Mouse (Mus musculus): ENCODE data around the gene Cubn.

Gene Cubn

DNA sequence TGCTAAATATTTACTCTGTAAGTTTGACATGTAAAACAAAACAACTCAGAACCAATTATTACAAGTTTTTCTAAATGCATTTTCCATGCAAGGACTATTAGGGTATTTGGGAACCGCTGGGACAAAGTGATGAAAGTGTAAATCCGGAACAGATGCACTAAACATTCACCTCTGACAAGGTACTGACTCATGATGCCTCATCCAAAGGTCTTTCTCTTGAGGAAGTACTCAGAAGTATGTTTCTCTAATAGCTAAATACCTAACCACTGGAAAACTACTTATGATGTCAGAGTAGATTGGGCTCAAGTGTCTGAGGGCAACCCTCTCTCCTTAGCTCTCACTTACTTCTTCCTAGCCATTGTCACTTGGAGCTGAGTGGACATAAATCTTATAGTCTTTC is 10.9 kb downstream of the Cubn start:
- no peak for DNase-seq

DNA sequence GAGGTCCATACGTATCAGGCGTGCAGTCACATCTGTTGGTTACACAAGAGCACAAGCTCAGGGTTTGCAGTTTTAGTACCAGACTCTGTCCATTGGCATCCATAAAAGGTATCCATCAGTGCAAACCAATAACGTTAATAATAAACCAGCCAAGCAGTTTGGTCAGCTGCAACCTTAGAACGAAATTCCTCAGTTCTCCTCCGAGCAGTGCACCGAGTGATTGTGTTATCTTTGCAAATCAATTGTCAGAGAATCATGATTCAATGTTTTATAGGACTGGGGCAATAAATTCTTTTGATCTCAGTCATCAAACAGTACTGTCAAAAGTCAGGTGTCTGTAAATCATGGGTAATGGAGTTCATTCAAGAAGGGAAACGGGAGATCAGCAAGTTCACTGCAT is 12.4 kb downstream of the Cubn start:
- no peak for DNase-seq

DNA sequence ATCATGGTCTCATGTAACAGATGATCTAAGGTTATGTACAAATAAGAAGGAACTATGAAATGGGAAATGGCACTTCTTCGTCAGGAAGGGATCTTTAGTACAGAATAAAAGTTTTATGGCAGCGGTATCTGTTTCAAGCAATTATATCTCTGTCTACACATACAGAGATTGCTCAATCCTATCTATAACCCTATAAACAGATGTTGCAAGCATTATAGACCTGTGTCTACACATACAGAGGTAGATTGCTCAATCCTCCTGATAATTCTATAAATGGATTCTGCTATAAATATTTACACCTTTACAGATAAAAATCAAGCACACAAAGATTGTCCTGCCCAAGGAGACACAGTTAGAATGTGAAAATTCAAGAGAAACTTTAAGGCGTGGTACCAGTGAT is 21.5 kb downstream of the Cubn start:
- DNase-seq, result no peak

DNA sequence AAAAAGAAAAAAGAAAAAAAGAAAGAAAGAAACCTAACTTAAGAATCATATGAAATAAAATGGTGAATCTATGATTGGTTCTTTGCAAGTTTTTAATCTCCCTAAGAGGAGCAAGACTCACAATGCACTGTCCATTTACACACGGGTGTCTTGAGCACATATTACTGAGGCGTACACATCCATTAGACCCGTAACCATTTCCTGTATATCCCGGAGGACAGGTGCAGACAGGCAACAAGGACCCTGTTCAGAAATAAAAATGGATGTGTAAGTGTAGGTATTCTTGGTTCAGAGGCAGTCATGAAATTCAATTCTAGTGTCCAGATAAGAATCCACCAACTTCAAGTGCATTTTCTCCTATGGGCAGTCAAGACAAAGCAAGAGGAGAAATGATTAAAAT is 22.0 kb downstream of the Cubn start:
- no peak for DNase-seq

DNA sequence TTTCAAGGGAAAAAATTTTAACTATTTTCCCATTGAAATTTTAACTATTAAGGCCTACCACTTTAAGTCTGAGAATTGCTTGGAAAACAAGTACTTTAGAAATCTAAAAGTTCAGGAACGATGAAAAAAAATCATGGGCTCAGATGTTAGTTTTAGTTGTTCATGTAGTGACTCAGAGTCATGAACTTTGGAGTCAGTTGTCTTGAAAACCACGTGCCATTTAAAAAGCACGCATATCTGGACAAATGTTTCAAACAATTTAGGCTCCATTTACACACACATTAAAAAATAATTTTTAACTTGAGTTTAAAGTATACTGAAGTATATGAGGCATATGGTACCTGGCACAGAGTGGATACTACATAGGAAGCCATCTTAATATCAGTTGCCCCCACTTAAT is 24.9 kb downstream of the Cubn start:
- DNase-seq, result no peak

DNA sequence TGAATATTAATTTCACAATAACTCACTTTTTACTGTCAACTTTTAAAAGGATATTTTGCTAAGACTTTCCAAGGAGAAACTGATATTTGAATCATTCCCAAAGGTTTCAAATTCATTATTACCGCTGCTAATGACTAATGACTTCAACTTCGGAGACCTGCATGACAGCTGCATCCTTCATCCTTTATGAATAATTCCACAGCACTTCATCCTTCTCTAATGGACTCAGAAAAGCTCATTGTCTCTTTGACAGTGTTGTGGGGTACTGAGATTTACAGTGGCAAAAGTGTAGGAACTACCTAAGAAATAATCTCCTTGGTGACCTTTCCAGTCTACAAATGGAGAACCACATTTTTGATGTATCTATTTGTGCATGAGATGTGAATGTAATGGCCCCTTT is 33.5 kb downstream of the Cubn start:
- DNase-seq, result no peak

DNA sequence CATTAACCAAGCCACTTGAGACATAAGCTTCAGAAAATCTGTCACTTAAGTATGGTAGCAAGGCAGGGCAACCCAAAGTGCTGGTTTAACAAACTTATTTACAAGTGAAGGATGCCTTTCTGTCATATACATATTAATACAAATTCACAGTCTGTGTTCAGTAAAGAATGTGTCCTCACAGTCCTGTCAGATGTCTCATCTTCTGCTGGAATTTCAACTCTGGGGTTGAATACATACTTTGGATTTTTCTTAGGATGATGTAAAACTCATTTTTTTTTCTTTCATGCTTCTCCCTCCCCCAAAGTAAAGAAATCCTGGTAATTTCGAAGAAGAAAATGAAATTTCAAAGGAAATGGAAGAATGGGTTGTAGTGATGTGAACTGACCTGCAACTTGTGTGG is 34.8 kb downstream of the Cubn start:
- no peak for DNase-seq

DNA sequence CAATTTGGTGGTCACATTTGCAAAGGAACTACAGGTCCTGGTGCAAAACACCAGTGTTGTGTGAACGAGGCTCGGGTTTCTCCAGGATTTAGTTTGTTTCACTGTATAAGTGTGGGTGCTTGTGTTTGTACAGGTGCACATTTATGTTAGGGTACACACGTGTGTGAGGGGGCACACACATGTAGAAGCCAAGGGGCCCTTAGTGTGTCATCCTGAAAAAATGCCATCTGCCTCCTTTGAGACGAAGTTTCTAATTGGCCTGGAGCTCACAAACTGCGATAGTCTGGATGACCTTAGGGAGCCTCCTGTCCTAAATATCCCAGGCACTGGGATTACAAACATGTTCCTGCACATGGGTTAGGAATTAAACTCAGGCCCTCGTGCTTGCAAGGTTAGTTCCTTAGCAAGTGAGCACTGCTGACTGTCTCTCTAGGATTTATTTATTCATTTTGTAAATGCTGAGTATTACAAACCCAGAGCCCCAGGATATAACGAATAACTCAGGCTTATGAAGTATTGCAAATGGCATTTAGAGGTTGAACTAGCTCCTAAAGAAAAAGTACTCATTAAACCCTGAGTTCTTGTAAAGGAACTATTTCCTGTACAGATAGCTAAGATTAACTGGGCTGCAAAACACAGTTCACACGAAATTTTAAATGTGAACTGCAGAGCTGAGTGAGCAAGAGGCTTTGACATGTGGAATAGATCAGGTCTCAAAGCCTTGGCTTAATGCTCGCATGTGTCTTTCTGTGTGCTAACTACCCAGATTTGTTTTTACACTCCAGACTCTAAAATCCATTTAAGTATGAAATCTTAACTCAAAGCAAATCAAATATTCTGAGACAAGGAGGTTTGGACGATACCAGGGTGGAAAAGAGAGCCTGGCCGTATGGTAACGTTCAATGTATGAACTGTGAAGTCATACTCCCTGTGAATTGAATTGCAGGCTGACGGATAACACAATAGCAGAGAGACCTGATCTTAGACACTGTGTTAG is 39.8 kb downstream of the Cubn start:
- no peak for DNase-seq

DNA sequence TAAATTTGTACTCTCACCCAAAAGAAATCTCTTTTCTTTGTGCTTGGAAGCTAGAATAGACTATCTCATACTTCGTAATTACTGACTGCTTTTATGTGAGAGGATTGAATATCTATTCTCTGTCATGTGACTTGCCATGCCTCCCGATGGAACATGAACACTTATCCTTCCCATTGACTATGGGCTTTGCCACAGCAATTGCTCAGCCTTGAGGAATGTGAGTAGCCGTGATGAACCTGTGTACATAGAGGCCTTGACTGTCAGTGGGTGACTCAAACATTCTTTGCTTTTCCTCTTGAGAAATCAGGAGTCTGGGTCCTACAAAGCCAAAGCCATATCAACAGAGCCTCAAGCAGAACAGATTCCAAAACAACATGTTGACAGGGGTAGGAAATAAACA is 40.7 kb downstream of the Cubn start:
- DNase-seq, result no peak

DNA sequence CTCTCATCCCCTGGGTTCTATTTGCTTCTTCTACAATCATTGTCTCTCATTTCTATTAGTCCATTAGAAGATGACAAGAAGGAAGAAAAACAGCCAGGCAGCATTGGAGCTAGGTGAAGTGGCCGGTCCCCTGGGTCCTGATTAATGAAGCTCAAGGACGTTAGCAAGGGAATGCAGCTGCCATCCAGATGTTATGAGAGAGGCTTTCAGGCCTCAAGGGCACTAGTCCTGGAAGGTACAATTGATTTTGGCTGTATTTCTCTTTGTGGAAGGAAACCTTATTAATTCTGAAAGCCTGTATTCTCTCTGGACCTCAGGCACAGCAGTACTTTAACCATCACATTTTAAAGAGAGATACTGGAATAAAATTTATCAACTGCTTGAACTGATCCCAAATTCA is 41.1 kb downstream of the Cubn start:
- DNase-seq, result no peak

DNA sequence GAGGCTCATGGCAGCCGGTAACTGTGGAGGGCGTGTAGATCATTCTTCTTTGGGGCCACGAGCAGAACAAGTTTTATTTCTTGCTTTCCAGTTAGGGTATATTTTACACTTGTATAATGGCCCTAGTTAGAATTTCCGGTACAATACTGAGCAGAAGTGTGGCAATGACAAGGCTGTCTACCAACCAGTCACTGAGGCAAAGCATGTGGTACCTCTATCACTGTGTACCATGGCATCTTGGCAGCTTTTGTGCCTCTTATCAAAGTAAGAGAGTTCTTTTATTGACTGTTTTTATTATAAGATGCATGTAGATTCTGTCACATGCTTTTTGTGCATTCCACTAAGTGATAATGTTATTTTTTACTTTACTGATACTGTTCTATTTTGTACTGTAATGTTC is 46.5 kb downstream of the Cubn start:
- DNase-seq, result no peak

DNA sequence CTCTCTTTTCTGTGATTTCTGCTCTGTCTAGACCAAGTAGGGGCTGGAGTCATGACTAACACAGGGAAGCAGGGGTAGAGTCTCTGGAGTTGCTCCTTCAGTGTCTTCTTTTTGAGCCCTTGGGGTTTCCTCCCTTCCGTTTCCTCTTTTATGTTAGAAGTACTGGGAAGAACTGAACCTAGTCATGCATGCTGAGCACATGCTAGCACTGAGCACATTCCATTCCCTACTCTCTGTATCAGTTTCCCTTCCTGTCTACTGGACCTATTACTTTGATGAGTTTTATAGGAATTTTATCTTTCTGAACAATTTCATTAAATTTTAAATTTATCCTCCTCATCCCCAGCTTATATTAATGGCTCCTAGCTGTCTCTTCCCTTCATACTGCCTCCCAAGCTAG is 52.6 kb downstream of the Cubn start:
- DNase-seq, result no peak

DNA sequence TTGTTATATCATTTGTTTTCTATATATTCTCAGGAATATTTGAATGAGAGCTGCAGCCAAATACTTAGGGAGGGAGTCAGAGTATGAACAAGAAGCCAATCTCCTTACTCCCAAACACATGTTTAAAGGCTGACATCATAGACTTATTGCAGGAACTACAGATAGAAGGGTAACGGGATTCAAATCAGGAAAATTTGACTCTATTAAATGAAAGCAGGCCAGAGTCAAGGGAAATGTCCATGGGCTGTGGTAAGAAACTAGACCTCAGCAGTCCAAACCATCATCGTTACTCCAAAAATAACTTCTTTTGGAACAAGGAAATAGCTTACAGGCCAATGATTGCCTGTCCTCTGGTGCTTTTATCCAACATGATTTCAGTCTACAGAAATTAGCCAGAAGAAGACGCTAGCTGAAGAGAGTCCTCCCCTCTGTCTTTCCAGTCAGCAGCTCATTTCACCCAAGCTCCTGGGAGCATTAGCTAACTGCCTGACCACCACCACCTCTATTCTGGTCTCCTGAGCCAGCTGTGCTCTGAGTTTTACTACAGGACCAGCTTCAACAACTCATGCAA is 53.3 kb downstream of the Cubn start:
- DNase-seq, result no peak

DNA sequence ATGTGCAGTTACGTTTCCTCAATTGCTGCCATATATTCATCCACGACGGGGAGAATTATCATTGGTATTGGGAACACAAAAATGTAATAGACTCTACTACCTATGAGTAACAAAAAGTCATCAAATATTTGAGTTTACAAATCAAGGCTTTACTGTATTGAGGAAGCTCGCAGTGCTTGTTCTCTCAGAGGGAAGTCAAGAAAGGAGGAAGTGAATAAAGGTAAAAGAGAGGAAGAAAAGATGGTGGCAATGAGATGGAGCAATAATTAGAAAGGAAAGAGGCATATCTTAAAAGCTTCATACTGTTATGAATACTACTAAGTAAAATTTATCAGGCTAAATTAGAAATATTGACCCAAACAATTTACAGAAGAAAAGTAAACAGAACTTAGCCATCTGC is 59.6 kb downstream of the Cubn start:
- no peak for DNase-seq

DNA sequence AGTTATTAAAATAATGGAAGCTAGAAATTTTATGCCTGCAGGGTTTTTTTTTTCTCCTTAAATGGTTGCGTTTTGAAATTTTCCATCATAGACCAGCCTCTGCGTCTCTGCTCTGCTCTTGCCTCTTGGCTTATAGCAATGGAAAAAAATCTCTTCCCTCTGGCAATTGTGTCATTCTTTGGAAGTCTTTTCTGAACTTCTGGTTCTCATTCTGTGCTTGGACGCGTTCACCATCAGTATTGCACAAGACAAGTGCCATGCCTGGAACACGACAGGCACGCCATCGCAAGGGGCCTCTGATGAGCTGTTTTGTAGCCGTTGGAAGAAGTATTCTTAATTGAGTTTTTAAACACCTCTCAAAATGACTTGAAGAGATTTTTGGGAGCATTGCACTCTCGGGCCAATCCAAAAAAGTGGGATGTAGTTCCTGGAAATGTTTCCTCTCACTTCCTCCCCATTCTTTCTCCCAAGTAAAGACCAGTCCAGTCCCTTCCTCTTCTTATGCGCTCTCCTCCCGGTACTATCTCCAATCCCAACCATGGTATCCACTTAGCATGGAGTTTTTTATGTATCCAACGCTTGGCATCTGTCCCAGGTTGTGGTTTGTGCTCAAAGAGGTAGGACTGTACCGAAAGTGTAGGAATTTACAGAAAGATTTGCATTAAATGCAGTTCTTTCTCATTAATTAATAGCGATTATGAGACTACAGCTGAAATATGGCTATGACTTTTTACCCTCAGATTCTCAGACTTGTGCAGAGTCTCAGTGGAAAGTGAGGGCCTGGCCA is 69.4 kb downstream of the Cubn start:
- DNase-seq, result no peak

DNA sequence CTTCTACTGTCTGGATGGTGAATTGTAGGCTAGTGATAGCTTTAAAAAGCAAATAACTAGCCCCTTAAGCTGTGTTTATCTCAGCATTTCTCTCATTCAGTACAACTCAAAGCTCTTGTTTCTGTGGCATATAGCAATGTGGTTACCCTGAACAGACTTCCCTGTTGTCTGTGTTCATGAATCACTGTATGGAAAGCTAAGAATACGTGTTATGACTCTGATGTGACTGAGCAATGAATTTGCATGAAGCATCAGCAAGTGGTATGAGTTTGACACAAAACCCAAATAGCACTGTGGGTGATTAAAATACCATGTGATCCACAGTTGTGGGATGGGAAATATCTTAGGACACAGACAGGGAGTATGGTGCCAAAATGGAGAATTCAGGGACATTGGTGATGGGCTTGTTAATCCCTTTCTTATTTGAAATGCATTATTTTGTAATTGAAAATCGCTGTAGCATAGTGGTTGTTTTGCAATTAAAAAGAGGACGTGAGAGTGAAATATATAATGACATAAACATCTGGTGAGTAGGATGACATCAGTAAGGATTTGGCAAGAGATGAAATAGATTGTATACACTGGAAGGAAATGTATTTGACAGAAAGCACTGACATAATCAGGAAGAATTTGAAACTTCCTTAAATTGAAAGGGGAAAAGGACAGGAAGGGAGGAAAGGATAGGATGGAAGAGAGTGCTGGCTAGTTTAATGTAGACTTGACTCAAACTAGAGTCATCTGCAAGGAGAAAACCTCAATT is 74.7 kb downstream of the Cubn start:
- DNase-seq, result no peak

DNA sequence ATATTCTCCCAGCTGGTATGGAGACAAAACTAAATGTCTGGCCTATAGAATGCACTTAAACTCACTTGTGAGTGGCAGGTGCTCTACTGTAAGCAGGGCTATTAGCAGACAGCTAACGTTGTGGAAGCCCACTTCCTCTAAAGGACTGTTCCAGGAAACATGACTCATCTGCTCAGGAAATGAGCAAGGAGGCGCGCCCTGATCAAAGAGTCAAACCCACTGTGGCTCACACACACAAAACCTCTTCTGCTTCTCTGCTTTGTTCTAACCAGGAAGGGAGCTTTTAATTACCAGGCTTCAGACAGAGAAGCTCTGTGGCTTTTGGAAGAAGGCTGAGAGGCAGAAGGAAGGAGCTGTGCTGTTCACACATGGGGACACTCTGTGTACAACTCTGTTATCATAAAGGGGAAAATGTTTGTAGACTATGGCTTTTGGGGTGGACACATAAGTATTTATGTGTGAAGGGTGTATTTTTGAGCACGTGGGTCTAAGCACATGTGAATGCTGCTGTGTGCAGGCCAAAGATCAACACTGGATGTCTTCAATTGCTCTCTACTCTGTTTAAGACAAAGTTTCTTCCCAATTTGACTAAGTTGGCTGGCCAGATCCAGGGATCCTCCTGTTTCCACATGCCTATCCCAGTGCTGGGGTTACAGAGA is 78.0 kb downstream of the Cubn start:
- peak; percentile 79 for DNase-seq

DNA sequence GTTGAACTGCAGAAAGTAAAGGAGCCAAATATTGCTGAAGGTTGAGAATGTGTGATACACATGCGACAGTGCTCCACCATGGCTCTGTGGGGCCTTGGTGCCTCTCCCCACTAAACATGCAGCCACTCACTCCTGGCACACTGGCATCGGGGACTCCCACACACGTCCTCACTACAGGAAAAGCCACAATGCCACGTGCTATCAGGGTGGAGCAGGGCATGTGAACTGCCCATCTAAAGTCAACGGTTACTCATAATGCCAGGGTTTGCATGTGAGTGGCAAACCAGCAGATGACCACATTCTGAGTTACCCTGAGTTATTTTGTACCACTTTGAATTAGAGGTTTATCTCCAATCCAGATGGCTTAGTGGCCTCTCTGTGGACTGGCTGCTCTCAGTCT is 81.0 kb downstream of the Cubn start:
- no peak for DNase-seq

DNA sequence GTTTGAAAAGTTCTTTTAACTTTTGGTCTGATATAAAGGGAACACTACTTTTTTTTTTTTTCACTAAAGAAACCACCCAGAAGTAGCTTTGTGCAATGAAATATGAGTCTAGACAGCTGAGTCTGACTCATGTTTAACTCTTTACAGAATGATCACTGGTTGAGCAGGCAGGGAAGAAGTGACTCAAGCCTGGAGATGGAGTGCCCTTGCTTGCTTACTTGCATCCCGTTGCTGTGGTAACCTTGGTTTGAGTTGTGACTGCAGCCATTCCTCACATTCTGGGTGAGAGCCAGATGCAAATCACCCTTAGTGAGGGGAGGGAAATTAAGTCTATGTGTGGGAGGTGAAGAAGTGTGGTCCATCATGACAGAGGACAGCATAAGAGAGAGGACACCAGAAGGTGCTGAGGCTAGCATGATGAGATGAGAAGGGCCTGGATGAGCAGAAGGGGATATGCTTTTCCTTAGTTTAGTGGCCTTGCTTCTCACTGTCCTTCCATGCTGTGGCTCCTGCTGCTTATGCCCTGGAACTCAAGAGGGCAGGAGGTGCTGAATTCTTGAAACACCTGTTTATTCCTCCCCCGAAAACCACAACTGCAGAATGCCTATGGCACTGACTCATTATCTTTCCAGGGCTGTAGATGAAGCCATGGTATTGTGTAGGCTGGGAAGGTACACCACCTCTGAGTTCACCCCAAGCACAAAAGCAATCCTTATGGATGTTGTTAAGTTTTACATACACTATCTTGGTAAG is 81.7 kb downstream of the Cubn start:
- DNase-seq, result no peak

DNA sequence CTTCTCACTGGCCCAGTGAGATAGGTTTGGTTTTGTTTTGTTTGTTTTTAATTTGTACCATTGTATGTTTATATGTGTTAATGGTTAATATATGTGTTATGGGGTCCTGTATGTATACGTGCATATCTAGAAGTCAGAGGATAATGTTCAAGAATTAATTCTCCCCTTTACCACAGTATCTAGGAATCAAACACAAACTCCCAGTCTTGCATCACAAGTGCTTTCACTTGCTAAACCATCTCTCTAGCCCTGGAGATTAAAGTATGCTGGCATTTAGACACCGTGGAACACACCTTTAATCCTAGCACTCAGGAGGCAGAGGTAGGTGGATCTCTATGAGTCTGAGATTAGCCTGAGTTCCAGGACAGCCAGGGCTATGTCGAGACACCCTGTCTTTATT is 83.3 kb downstream of the Cubn start:
- no peak for DNase-seq

DNA sequence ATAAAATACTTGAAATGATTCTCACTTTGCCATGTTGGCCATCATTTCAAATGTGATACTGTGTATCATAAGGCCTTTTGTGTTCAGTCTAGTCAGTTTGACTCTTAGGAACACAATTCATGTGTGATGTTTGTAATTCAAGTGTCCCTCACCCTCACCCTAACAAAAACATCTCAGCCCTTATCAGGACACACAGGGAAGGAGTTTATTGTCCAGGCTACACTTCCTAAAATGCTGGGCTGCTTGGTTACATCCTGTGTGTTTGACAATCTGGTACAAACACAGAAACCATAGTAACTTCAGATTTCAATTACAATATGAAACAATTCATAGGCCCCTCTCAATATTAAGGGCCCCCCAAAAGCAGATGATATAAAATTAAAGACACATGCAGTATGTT is 83.9 kb downstream of the Cubn start:
- no peak for DNase-seq

DNA sequence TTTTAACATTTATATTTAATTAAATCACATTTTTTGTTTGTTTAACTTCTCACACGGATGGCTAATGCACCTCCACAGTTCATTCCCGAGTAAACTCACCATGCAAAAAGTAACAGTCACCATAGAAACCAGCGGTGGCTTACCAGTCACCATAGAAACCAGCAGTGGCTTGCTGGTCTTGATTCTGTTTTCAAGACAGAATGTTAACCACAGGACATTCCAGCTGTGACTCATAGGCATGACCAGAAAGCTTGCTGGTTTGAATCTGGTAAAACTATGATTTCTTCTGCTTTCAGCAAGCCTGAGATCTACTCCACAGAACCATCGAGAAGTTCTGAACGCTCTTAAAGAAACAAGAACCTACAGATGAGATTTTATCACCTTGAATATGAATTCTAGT is 84.3 kb downstream of the Cubn start:
- no peak for DNase-seq
